ENCODE assay signal across 8 mouse cellular contexts in the genomic region with DNA sequence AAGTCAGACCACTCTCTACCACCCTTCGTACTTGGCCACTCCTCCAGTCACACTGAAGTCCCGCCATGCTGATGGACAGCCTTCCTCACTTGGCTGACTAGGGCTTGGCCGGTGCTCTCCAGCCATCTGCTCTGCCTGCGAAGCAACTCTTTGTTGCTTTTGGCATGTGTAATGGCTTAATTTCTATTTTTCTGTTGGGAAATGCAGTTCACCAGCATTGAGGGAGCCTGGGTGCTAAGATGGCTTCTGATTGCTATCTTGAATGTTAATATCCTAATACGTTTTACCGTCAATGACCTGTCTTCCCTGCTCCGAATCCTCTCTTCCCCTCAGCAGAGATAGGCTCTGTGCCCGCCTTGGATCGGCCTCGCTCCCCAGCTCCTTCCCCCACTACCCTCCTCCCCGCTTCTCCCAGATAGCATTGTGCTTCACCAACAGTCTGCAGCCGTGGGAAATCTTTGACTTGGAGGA.
DNase-seq lines count a peak whose midpoint lies in the region; ATAC-seq lines count a peak whose summit lies in the region.
"Had no signal": no experiment of that assay in that cellular context is flagged by ENCODE, and none has a peak within 500 bp of the region (broad histone marks: within the 10 kb centered on the region; RNA-seq: fewer than 3 reads in every experiment).

No protein-coding gene starts in this region.

- H3K4me1 ChIP-seq in lung, embryonic 16.5 days (replicated peaks; ENCODE audit: control insufficient read depth, insufficient read depth, low read length) = peaks cover 31% of the 10 kb centered on the region
- peaks cover 29 to 44% of the 10 kb centered on the region in 2 experiments for H3K4me1 ChIP-seq in heart, embryonic 14.5 days (ENCODE audit: control insufficient read depth in 2 of 2, insufficient read depth in 2 of 2, low read length in 2 of 2)
- 0 out of 2 replicates have a peak, but pooled peaks cover 13% of the 10 kb centered on the region for H3K4me1 ChIP-seq in stomach, embryonic 14.5 days (ENCODE audit: control insufficient read depth, insufficient read depth, low read length)

- H3K27ac ChIP-seq in lung, embryonic 16.5 days (ENCODE audit: low read length) = peak overlapping the region; percentile 92
- peak overlapping the region; percentile 43 to 81 for H3K27ac ChIP-seq in heart, embryonic 14.5 days (replicated peaks in 1 of 2; ENCODE audit: control insufficient read depth in 1 of 2, insufficient read depth in 1 of 2, low read depth in 2 of 2, low read length in 2 of 2)
- H3K27ac ChIP-seq in stomach, embryonic 14.5 days (ENCODE audit: low read length) = peak overlapping the region; percentile 52; the same call in 1 of the 2 replicates
- H3K27ac ChIP-seq: limb, embryonic 13.5 days had no signal

- intact Hi-C loops in left cerebral cortex, postnatal 10 days (cut with DNase I) = no loop called here

- no peaks in the 10 kb centered on the region for H3K27me3 ChIP-seq in lung, embryonic 16.5 days (ENCODE audit: control insufficient read depth, insufficient read depth, low read depth, low read length)
- H3K27me3 ChIP-seq in heart, embryonic 14.5 days (ENCODE audit: control insufficient read depth, insufficient read depth, low read length) = no peaks in the 10 kb centered on the region
- H3K27me3 ChIP-seq in stomach, embryonic 14.5 days (ENCODE audit: control insufficient read depth, insufficient read depth, low read length) = no peaks in the 10 kb centered on the region
- H3K27me3 ChIP-seq: limb, embryonic 13.5 days had no signal

- no peaks in the 10 kb centered on the region for H3K36me3 ChIP-seq in lung, embryonic 16.5 days (ENCODE audit: control insufficient read depth, insufficient read depth, low read length)
- no peaks in the 10 kb centered on the region for H3K36me3 ChIP-seq in heart, embryonic 14.5 days (ENCODE audit: control insufficient read depth, insufficient read depth, low read length)
- H3K36me3 ChIP-seq in stomach, embryonic 14.5 days (ENCODE audit: control insufficient read depth, insufficient read depth, low read length) = no peaks in the 10 kb centered on the region
- H3K36me3 ChIP-seq: limb, embryonic 13.5 days had no signal

- H3K4me3 ChIP-seq in lung, embryonic 16.5 days (ENCODE audit: low read length) = peak overlapping the region; percentile 1; the same call in 1 of the 2 replicates
- no peak overlapping the region for H3K4me3 ChIP-seq in heart, embryonic 14.5 days (ENCODE audit: control insufficient read depth in 1 of 2, insufficient read depth in 1 of 2, low read depth in 1 of 2, low read length in 2 of 2)
- no peak overlapping the region for H3K4me3 ChIP-seq in stomach, embryonic 14.5 days (ENCODE audit: low read depth, low read length)
- H3K4me3 ChIP-seq: limb, embryonic 13.5 days had no signal

- 39% methylated on average over 12 of the region's 12 CpGs for WGBS in lung, embryonic 16.5 days
- WGBS in heart, embryonic 14.5 days = 34% methylated on average over 12 of the region's 12 CpGs
- WGBS in stomach, embryonic 14.5 days = 54% methylated on average over 12 of the region's 12 CpGs

- no peak for DNase-seq in lung, postnatal 36 days
- DNase-seq in cerebellum, postnatal 10 days = peak; percentile 87 to 91
- DNase-seq in left cerebral cortex, postnatal 10 days (ENCODE audit: extremely low spot score in 1 of 2, low spot score in 2 of 2) = no peak
- no peak for DNase-seq in adrenal gland, postnatal 14 days

- ATAC-seq in lung, embryonic 16.5 days (ENCODE audit: low read depth) = peak; percentile 84
- peak; percentile 32 for ATAC-seq in heart, embryonic 14.5 days (ENCODE audit: insufficient number of reproducible peaks, insufficient read depth, low FRiP score, low read depth)
- no peak for ATAC-seq in stomach, embryonic 14.5 days (ENCODE audit: insufficient number of reproducible peaks, insufficient read depth, low FRiP score, low read depth)

- H3K9me3 ChIP-seq in lung, embryonic 16.5 days (ENCODE audit: control insufficient read depth, low read length) = no peaks in the 10 kb centered on the region
- no peaks in the 10 kb centered on the region for H3K9me3 ChIP-seq in heart, embryonic 14.5 days (ENCODE audit: control insufficient read depth, low read length)
- H3K9me3 ChIP-seq in stomach, embryonic 14.5 days (ENCODE audit: control insufficient read depth, low read depth, low read length) = no peaks in the 10 kb centered on the region
- H3K9me3 ChIP-seq: limb, embryonic 13.5 days had no signal

- H3K4me2 ChIP-seq in lung, embryonic 16.5 days (ENCODE audit: low read depth, low read length) = peak overlapping the region; percentile 26
- H3K4me2 ChIP-seq in heart, embryonic 14.5 days (ENCODE audit: low read length) = peak overlapping the region; percentile 37
- H3K4me2 ChIP-seq in stomach, embryonic 14.5 days (replicated peaks; ENCODE audit: low read depth, low read length) = no peak overlapping the region; the same call in 1 of the 2 replicates
- H3K4me2 ChIP-seq: limb, embryonic 13.5 days had no signal

- peak overlapping the region; percentile 48 for H3K9ac ChIP-seq in lung, embryonic 16.5 days (ENCODE audit: low read length)
- no peak overlapping the region for H3K9ac ChIP-seq in heart, embryonic 14.5 days (ENCODE audit: low read length)
- no peak overlapping the region for H3K9ac ChIP-seq in stomach, embryonic 14.5 days (replicated peaks; ENCODE audit: low read depth, low read length)
- H3K9ac ChIP-seq: limb, embryonic 13.5 days had no signal

Comparison
In these comparisons a context has a peak if more than half of its experiments do, and no peak if none do; other contexts are left out.
1. DNase-seq: peak in cerebellum, postnatal 10 days (2 of 2); none in lung, postnatal 36 days (single experiment), left cerebral cortex, postnatal 10 days (0 of 2) and adrenal gland, postnatal 14 days (single experiment).
2. Peak in every context shown above with its lines, with median percentiles within 50 percentile points of each other: H3K27ac ChIP-seq.